Mouse (Mus musculus) heart, adult 2 months (tissue): ENCODE results near the gene Rnf183.

ENCODE experiments used
- EP300 ChIP-seq: fragments of 200-500 bp; IDR thresholded peaks from 2 replicates; pipeline ENCODE4 v1.6.1; 2011; ENCODE audit warnings: low read depth, low read length, control low read depth; ENCODE audit not compliant: insufficient read depth
- POLR2A ChIP-seq: fragments of 200-500 bp; IDR thresholded peaks from 2 replicates; pipeline ENCODE4 v1.6.1; 2011; ENCODE audit warnings: mild to moderate bottlenecking, low read depth, low read length, control low read depth; ENCODE audit not compliant: insufficient read depth

- TF ChIP-seq POLR2A: no peak
- no peak for TF ChIP-seq EP300
Observed at GRCm38 (mm10) chr4:62454995-62455394, 19.9 kb upstream of the Rnf183 start.
